Mouse (Mus musculus) thymus, adult 2 months (tissue): Measurements from ENCODE around the gene Zfp526.

Source experiments
- CTCF ChIP-seq: fragments of 200-500 bp; IDR thresholded peaks from 2 replicates; pipeline ENCODE4 v1.5.1; 2012; ENCODE audit warnings: mild to moderate bottlenecking, control low read depth, low read length, moderate library complexity, borderline replicate concordance; ENCODE audit not compliant: control insufficient read depth, poor library complexity, insufficient read depth; ENCODE audit errors: extremely low read depth
- POLR2A ChIP-seq: fragments of 200-500 bp; IDR thresholded peaks from 2 replicates; pipeline ENCODE4 v1.6.1; 2012; ENCODE audit warnings: mild to moderate bottlenecking, low read length, control low read depth, moderate library complexity; ENCODE audit not compliant: control insufficient read depth, poor library complexity, insufficient read depth; ENCODE audit errors: extremely low read depth

DNA sequence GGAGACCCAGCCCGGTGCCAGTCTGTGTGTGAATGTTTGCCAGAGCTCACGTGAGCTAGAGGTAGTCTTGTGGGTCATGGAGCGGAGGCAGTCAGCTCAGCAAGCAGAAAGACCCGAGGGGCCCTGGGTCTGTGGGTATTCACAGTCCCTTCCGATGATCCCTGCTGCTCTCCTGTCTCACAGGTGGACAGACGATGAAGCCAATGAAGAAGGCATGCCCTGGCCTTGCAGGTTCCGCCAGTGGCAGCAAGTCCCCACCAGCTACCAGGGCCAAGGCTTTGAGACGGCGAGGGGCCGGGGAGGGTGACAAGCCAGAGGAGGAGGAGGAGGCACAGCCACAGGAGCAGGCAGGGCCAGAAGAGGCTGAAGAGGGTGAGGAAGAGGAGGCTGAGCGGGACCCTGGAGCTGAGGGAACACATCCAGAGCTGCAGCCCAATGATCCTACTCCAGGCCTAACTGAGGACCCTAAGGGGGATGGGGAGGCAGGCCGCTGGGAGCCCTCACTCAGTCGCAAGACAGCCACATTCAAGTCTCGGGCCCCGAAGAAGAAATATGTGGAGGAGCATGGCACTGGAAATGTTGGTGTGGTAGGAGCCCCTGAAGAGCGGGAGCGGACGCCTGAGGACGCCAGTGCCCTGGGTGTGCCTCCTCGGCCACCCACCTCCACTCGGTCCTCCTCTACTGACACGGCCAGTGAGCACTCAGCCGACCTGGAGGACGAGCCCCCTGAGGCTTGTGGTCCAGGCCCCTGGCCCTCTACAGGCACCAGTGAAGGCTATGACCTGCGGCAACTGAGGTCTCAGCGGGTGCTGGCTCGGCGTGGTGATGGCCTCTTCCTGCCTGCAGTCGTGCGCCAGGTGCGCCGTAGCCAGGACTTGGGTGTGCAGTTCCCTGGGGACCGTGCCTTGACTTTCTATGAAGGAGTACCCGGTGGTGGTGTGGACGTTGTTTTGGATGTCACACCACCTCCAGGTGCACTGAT, 49.7 kb downstream of the Zfp526 start:
- TF ChIP-seq CTCF: no peak
- TF ChIP-seq POLR2A: no peak
